Mouse (Mus musculus) c-Kit-positive CD71-positive TER-119-negative erythroid progenitor cells, embryonic 14.5 days (primary cell): Measurements from ENCODE around the gene Olfr1037.
"Not testable (repeated sequence)": the region's sequence is repeated elsewhere in the genome, so short reads cannot be mapped to it uniquely, and the experiment has no call there.

ENCODE experiments used
- DNase-seq: peaks from one replicate; pipeline ENCODE4 v3.0.0-alpha.2; 2013; ENCODE audit warnings: low read depth

The Olfr1037 gene

DNA sequence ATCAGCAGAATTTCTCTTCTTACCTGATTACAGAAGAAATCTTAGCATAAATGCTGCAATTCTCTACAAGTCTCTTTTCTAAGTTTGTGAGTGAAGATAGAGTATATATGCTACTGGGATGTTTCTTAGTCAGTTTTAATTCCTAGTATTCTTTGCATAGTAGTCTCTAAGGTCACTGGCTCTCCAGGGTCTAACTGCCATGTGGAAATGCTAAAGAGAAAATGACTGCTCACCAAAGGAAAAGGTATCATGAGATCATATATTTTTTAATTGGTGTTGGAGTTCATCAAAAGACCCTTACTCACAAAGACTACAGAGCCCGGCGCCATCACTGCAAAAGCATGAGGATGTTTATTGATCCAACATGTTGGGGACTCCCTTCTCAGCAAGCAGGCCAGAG lies at the start of gene Olfr1037:
Olfr1037 (minus strand) TSS at position 101 of the 400 bp plus-strand sequence.
- no peak for DNase-seq

DNA sequence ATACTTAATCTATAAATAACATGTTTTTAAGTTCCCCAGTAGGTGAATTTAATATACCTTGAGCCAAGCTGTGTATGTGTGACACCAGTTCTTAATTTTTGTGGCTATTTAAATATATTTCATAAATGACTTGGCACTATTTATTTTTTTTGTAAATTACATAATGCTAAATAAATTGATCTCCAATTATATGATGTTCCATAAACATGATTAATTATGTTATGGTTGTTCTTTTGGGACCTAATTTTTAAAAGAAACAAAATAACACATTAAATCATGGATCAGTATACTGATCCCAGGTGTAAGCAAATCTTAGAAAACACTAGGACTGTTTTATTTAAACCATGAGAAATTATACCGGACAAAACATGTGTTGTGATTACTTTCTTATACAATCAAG lies 48.6 kb upstream of the Olfr1037 start, which contains the start of gene Olfr1039:
Olfr1039 (minus strand) TSS at position 101 of the 400 bp plus-strand sequence.
- no peak for DNase-seq

DNA sequence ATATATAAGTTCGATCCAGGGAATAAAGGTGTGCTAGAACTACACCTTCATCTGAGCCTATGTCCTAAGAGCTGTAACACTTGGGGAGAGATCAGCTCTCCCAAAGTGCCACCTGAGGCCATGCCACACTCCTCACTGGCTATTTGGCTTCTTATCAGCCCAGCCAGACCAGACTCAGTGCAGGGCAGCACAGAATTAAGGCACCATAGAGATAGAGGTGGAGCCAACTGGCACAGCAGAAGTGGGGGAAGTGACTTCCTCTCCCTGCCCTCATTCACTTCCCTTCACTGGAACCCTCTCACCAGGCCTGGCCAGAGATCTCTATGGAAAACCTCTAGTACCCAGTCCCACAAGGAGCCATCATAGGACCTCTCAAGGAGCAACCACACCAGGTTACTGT lies 6.7 kb downstream of the Olfr1037 start:
- DNase-seq = not testable (repeated sequence)

GRCm38 (mm10) chr2:86073692-86074091 lies 13.5 kb downstream of the Olfr1037 start, which contains the start of gene Olfr1036:
Gene Olfr1036 (plus strand): TSS chr2:86073992.
- not testable (repeated sequence) for DNase-seq

- no peak for DNase-seq
These were observed 17.0 kb downstream of the Olfr1037 start for GRCm38 (mm10) chr2:86070189-86070588.

- not testable (repeated sequence) for DNase-seq
These were observed 23.4 kb downstream of the Olfr1037 start for GRCm38 (mm10) chr2:86063766-86064165.

DNA sequence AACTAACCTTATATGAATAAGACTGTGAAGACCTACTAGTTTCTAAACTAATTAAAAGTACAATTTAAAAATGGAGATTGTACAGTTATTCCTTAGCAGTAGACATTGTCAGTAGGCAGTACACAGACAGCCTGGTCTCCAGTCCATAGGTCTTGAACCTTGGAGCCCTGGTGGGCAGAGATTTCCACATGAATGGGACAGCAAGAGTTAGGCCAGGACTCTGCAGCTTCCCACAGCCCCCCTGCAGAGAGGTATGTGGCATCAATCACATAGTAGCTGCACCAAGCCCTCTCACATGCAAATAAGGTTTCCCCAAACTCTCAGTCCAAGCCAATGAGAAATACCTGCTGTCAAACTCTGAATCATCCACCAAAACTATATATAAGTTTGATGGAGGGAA lies 36.4 kb downstream of the Olfr1037 start:
- not testable (repeated sequence) for DNase-seq

DNA sequence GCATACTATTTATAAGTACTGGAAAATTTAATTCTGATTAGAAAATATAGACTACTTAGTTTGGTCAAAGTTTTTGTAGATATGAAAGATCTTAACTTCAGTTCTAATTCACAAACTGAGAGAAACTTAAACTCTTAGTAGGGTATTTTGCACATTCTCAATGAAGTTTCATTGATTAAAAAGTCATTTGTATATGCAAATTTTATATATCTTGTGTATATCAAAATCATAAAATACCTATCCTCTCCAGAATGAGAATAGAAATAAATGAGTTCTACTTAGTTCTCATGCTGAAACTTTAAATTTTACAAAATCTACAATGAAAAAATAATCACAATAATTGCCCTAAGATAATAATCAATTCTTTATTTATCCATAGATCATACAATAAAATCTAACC lies 41.6 kb downstream of the Olfr1037 start, which contains the start of gene Olfr1034:
Olfr1034 (plus strand) TSS at position 301 of the 400 bp plus-strand sequence.
- no peak for DNase-seq
